Mouse (Mus musculus): ENCODE data around the gene Farp2.

Gene Farp2

DNA sequence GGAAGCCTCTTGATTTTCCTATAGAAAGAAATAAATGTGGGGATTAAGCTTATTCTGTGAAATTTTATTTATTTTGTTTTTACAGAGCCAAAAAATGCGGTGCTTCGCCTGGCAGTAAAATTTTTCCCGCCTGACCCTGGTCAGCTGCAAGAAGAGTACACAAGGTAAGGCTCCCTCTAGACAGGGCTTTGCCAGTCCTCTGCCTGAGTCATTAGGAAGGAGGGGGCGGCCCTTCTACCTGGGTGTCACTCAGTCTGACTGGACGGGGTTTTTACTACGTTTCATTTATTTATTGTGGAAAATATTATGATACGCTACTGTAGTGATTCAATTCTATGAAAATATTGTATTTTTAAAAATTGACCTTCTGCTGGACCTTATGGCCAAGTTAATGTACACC lies 51.3 kb downstream of the Farp2 start:
- no peak for DNase-seq (ENCODE audit: low spot score)

DNA sequence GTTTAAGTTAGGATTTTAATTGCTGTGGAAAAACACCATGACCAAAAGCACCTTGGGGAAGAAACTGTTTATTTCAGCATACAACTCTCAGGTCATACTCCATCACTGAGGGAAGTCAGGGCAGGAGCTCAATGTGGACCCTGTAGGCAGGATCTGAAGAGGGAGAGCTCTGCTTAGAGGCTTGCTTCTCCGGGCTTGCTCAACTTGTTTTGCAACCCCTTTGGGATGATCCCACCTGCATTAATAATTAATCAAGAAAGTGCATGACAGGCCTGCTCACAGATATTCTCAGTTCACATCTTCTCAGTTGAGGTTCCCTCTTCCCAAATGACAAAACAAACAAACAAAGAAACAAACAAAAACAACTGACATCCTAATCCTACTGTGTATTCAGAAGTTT lies 51.8 kb downstream of the Farp2 start:
- no peak for DNase-seq (ENCODE audit: low spot score)

DNA sequence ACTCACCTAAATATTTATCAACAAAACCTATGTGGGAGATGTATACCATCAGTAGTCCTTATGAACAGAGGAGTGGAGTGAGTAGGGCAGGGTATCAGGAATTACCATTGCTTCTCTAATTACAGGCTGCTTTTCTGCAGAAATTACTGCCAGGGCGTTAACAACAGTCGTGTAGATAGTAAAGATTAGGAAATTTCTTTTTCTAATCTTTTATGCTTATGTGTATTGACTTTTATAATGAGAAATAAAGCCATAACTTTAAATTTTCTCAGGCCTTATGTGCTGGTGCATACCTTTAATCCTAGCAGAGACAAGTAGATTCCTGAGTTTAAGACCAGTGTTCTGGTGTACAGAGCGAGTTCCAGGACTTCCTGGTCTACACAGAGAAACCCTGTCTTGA lies 52.9 kb downstream of the Farp2 start:
- DNase-seq (ENCODE audit: low spot score), result no peak

DNA sequence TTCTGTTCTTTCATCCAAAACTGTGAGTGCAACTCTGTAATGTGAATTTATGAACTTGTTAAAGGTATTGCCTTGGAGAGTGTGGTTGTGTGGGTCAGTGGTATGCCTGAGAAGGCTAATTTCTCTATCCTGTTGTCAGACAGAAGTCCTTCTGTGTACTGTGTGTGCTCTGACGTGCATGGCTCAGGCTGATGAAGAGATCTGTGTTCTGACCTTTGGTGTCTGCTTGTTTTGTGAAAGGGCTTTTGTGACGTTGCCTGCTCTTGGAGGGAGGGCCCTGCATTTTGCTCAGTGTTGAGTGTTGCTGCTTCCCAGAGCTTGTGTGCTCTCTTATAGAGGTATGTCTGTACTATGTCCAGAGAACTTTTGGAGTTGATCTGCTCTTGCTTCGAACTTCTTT lies 55.1 kb downstream of the Farp2 start:
- no peak for DNase-seq (ENCODE audit: low spot score)

DNA sequence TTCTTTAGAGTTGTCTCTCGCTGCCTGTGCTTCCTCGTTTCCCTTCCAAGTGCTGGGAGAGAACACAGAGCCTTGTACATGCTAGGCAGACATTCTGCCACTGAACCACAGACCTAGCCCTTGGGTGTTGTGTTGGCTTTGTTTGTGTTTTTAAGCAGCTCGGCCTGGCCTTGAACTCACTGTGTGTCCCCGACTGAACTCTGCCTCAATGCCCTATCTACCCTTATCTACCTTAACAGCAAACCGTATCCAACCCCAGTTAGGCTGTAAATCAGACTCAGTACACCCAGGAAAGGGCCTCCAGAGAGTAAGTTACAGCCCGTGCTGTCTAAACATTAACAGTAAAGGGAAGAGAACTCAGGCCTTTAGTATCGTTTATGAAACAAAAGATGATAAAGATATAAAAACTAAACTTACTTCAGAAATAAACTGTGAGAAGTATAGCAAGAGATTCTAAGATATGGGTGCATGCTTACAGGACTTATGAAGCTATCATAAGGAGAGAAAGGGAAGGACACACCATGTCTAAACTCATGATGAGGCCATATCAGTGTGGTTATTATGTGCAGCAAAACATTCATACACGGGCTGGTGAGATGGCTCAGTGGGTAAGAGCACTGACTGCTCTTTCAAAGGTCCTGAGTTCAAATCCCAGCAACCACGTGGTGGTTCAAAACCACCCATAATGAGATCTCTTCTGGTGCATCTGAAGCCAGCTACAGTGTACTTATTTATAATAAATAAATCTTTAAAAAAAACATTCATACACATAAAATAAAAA lies 56.0 kb downstream of the Farp2 start:
- no peak for DNase-seq (ENCODE audit: low spot score)

DNA sequence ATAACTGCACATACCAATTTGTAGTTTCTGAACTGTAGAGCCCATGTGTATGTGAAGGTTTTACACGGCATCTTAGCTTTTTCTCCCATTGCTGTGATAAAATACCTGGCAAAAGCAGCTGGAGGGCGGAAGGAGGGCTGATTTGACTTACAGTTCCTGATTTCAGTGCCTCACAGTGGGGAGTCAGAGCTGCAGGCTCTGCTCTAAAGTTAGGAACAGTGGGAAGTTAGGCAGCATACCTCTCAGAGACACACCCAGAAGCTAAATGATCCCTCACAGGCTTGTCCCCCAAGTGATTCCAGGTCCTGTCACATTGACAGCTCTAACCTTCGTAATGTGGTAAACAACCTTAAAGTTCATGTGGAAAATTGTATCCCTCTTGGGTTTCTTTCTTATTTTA lies 65.2 kb downstream of the Farp2 start:
- no peak for DNase-seq (ENCODE audit: low spot score)

DNA sequence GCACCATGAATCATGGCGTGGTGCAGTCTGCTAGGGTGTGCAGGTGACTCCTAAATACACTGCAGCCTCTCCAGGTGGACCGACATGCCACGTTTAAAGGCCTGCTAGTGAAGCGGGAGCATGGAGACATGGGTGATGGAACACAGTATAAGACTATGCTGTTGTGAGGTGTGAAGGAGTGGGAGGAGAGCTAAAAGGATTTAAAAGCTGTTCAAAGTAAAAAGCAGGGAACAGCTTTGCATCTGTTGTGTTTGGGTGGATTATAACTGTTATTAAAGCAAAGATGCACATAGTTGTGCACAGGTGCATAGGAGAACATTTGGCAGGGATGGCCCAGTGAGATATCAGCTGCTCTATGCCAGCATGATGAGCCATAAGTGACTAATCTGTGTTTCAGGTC lies 66.0 kb downstream of the Farp2 start:
- DNase-seq (ENCODE audit: low spot score), result no peak

DNA sequence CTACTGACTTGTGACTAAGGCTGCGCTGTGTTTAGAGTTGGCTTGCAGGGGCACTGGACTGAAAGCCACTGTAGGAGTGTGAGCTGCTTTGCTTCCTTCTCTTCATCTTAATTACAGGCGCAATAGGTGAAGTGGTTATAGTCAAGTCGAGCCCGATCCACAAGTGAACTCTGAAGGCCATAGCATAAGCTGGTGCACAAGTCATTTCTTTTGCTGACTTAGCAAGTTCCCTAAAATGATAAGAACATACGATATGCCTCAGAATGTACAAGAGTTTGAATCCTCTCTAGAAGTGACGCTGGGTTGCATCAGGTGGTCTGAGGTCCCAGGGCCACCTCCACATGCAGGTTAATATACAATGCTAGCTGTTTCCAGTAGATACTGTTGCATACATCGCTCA lies 69.7 kb downstream of the Farp2 start:
- DNase-seq (ENCODE audit: low spot score), result no peak

DNA sequence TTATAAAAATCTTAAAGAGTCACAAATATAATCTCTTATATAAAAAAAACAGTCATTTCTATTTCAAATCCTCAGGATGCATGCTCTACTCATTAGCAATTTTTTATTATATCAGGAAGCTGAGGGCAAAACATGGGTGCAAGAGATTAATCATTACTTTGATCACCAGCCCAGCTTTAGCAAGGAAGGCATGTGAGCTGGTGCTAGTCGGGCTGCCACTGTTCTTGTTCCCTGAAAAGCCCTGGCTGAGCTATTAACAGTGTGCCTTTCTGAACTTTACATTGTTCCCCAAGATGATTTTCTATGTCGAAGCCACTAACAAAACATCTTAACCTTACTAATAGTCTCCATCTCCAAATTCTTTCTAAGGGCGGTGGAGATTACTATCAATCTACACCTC lies 76.5 kb downstream of the Farp2 start:
- DNase-seq (ENCODE audit: low spot score), result no peak

DNA sequence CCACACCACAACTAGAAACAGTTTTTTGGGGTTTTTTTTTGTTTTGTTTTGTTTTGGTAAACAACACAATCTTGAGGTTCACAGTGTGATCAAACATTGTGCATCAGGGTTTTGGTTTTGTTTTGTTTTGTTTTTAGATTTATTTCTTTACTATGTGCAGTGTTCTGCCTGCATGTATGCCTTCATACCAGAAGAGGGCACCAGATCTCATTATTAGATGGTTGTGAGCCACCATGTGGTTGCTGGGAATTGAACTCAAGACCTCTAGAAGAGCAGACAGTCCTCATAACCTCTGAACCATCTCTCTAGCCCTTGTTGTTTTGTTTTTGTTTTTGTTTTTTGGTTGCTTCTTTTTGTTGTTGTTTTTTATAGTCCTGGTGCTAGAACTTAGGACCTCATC lies 82.1 kb downstream of the Farp2 start:
- DNase-seq (ENCODE audit: low spot score), result no peak

DNA sequence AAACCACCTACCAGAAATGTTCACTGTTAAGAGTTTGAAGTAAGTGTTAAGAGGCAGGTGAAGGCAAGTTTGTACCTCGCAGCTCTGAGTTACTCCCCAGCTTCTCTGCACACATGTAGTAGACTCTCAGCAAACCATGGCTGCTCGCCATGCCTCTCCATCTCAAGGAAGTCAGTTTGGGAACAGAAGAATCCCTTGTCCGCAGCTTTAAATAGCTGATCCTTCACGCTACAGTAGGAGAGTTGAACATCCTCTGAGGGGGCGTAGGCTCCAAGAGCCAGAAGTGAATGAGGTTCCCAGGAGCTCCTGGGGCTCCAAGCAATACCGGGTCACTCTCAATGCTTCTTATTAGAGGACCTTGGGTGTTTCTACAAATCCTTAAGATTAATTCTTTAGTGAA lies 84.0 kb downstream of the Farp2 start:
- no peak for DNase-seq (ENCODE audit: low spot score)

DNA sequence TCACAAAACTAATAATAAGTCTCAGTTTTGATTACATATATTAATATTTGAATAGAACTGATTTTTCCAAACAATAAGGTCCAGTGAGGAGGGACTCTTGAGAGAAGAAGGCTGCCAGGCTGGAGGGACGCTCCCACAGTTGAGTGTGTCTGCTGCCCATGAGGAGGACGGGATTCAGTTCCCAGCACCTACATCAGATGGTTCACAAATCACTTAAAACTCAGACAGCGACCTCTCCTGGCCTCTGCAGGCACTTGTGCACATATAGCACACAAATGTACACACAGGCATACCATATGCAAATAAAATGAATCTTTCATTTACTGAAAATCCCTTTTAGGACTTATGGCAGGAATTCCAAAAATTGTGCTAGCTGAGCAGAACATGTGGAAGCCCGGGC lies 91.0 kb downstream of the Farp2 start:
- no peak for DNase-seq (ENCODE audit: low spot score)

DNA sequence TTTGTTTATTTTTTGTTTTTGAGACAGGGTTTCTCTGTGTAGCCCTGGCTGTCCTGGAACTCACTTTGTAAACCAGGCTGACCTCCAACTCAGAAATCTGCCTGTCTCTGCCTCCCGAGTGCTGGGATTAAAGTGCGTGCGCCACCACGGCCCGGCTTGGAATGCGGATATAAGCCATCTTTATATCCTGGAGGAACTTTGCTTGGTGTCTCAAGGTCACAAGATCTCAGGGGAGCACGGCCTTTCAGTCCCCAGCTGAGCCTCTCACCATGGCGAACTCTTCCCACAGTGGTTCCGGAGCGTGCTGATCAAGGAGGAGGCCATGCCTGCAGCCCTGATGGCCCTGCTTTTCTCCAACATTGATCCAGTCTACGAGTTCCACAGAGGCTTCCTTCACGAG lies 92.0 kb downstream of the Farp2 start:
- DNase-seq (ENCODE audit: low spot score), result no peak

DNA sequence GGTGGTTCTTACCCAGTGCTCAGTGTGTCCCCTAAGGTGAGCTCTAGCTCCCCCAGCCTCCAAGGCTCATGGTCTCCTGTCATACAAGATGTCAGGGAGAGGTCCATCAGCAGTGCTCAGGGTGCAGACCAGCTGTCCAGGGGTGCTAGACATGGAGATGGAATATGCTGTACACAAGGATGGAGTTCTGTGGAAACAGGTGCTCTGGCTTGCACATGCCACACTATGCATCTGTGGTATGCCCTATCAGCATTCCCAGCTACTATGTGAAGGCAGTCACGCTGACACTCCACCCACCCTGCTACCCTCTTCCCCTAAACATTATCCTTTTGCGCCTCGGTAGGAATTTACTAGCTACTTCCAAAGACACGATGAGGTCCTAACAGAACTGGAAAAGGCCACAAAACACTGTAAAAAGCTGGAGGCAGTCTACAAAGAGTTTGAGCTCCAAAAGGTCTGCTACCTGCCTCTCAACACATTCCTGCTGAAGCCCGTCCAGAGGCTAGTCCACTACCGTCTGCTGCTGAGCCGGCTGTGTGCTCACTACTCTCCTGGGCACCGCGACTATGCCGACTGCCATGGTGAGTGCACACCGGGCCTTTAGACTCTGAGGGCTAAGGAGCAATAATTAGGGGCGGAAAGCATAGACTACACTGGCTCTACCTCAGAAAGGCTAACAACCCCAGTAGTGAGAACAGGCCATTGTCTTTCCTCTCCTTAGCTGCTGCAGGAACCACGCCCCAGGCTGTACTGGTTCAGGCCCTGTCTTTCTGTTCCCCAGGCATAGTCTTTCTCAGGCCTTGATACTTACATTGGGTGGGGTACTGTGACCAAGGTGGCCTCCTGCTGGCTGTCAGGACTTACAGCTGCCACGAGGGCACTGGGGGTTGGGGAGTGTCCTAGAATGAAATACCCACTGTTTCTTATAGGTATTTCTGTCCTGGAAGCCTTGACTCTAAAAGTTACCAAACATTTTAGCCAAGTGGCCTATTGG lies 95.5 kb downstream of the Farp2 start:
- DNase-seq (ENCODE audit: low spot score), result no peak

DNA sequence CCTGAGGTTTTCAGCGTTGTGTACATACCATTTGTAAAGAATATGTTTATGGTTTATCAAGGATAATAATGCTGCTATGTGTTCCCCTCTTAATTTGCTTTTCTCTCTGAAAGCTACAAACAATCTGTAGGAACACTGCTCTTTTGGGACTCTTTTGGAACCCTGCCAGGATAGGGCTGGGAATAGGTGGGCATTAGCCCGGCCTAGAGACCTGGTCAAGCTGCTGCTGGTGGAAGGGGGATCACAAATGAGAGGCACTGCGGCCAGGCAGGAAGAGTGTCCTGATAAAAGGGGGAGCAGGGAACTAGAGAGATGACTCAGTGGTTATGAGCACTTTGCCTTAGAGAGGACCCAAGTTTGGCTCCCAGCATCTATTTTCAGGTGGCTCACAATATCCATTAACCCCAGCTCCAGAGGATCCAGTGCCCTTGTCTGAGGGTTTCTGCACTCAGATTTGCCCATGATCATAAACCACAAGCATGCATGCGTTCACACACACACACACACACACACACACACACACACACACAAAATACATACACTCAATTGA lies 96.9 kb downstream of the Farp2 start:
- no peak for DNase-seq (ENCODE audit: low spot score)

DNA sequence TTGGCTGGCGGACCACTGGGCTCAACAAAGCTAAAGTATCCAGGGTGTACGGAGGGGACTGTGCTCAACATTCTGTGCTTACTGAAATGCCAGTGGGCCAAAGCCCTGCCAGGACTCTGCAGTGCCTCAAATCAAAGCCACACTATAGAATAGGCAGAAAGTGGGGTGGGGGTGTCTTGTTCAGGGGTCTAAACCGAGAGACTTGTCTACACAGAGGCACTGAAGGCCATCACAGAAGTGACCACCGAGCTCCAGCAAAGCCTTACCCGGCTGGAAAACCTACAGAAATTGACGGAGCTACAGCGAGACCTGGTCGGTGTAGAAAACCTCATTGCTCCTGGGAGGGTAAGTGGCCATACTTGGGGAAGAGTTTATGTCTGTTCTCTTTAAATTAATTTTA lies 97.9 kb downstream of the Farp2 start:
- no peak for DNase-seq (ENCODE audit: low spot score)

DNA sequence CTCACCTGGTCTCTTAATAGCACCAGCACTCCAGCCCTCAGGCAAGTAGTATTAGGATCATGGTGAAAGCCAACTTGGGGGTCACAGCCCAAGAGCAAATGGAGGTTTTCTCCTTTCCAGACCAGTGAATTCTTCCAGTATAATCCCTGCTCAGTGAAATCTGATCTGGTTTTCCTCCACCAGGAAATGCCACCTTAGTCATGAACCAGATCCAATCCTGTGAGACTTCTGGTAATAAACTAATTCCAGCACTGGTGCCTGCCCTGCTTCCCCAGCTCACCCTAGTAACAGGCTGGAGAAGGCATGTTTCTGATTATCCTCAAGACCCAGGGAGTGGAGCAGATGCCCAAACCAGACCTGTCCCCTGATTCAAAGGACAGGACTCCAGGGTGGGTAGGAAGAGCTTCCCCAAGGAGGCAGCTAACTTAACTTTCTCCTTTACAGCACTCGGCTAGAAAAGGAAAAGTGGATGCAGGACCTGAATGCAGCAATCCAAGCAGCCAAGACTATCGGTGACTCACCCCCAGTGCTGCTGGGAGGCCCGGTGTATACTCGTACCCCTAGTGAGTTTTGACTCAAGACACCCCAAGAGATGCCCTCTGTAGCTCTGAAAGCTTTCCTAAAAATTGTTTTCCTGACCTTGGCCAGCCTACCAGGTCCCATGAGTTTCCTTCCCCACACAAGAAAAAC lies 106.3 kb downstream of the Farp2 start:
- DNase-seq (ENCODE audit: low spot score), result no peak

DNA sequence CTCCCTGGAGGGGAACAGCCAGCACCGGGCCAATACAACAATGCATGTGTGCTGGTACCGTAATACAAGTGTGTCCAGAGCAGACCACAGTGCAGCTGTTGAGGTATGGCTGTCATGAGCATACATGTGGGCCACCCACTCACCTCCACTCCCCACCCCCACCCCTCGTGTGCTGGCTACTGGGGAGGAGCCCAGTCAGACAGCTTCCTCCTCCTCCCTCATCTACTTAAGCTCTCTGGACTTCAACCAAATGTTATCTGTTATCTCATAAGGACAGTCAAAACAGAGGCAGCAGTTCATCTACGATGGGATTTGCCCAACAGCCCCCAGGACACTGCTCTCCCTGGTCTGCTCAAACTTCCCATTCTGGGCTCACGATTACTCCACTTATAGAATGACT lies 107.1 kb downstream of the Farp2 start:
- no peak for DNase-seq (ENCODE audit: low spot score)

DNA sequence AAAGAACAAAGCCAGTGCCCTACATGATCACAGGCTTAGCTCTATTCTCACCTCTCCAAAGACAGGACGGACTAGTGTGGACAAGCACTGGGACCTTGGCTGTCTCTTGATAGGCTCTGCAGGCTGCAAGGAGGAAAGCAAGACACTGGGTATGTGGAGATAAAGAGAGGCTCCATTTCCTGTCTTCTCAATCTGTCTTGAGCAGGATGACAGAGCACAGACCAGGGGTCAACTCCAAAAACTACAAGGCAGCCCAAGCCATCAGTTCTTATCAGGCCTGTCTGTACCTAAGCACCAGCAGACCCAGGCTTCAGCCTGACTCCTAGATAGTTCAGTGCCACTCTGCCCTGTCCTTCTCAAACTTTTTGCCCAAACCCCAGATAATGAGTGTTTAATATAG lies 112.6 kb downstream of the Farp2 start:
- no peak for DNase-seq (ENCODE audit: low spot score)

DNA sequence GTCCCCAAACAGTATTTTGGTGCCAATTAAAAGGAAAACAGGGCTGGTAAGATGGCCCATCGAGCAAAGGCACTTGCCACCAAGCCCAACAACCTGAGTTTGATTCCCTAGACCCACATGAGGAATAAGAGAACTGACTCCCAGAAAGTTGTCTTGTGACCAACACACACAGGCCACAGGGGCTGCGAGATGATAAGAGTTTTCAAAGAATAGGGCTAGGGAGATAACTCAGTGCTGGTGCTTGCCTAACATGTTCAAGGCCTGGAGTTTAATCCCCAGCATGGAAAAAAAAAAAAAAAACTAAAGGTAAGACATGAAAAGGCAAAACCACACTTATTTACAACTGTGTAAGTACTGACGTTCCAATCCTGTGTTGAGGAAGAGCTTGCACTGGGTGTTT lies 118.9 kb downstream of the Farp2 start:
- no peak for DNase-seq (ENCODE audit: low spot score)

DNA sequence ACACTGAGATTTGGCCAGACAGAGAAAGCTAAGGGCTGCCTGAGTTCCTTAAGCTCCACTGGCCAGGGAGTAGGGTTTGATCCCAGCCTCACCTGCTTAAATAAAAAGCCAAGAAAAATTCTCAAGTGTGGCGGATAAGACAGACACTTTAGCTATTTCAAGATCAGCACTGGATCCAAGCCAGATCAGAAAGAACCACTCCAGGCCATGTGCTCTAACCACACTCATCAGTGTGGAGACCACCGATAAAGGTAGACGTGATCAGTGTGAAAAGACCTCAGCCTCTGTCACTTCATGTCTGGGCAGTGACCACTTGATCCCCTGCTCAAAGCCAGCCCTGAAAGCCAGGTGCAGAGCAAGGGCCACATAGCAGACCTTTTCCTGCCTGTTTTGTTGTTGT lies 120.8 kb downstream of the Farp2 start:
- no peak for DNase-seq (ENCODE audit: low spot score)

DNA sequence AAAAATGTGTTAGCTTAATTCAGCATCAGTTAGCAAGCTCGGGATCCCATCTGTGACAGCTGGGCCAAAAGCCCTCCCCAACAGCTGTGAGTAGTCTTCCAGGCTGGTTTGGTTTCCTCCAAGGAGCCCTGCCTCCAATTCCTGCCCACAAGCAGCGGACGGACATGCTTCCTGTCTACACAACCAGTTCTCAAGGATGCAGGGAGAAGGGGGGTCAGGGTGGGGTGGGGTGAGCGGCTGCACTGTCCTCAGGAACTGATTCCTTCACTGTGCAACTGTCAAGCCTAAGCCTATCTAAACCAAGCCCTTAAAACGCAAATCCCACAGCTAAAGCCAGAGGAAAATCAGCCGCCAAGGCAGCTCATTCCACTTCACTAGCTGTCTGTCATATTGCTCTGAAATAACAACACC lies 122.6 kb downstream of the Farp2 start:
- DNase-seq (ENCODE audit: low spot score), result no peak
